Mouse (Mus musculus) hematopoietic stem cell, adult 5-6 weeks (primary cell): Measurements from ENCODE around the gene Mvb12b. TPM values are rescaled to one million over a fixed set of nuclear protein-coding genes. Genes with fewer than 3 reads are reported as not detected.

Experiments
- ATAC-seq, 2 experiments: fragments of 125-278 bp in 1 of 2; replicated peaks in 1 of 2; 2 replicates each; pipeline ENCODE4 v1.8.0; 2016 to 2017; ENCODE audit warnings: inconsistent platforms in 2 of 2, mild to moderate bottlenecking in 2 of 2, moderate number of reproducible peaks in 2 of 2, low read depth in 1 of 2, moderate TSS enrichment in 1 of 2; ENCODE audit not compliant: low FRiP score in 2 of 2, poor library complexity in 2 of 2, severe bottlenecking in 2 of 2, insufficient read depth in 1 of 2, low TSS enrichment in 1 of 2
- total RNA-seq: library from RNA; stranded (forward); fragments of 172-1452, 232-1000 nt; gene quantifications from 2 replicates; pipeline ENCODE4 v1.2.3, GENCODE M21; 2017

Mvb12b gene
- total RNA-seq, 1 experiment from 2014 or later: 19.3 TPM

GRCm38 (mm10) chr2:33702705-33703104 is 185.0 kb downstream of the Mvb12b start:
- ATAC-seq: no peak

- ATAC-seq: no peak
These were observed 186.3 kb downstream of the Mvb12b start for GRCm38 (mm10) chr2:33701446-33701815.

- no peak; a peak in 1 of 4 replicates for ATAC-seq
These were observed 186.9 kb downstream of the Mvb12b start for GRCm38 (mm10) chr2:33700581-33701445.

- ATAC-seq: no peak
These were observed 188.8 kb downstream of the Mvb12b start for GRCm38 (mm10) chr2:33698898-33699297.

- ATAC-seq: no peak
These were observed 191.3 kb downstream of the Mvb12b start for GRCm38 (mm10) chr2:33696428-33696827.

GRCm38 (mm10) chr2:33693931-33694330 is 193.8 kb downstream of the Mvb12b start:
- no peak for ATAC-seq

- ATAC-seq: peak in 1 of 2 experiments; percentile 37; a peak in 1 of 4 replicates
These were observed 197.8 kb downstream of the Mvb12b start for GRCm38 (mm10) chr2:33689880-33690462.

GRCm38 (mm10) chr2:33689155-33689879 is 198.4 kb downstream of the Mvb12b start:
- ATAC-seq: no peak

- no peak for ATAC-seq
These were observed 204.2 kb downstream of the Mvb12b start for GRCm38 (mm10) chr2:33683594-33683993.

GRCm38 (mm10) chr2:33683095-33683494 is 204.7 kb downstream of the Mvb12b start:
- no peak for ATAC-seq

- ATAC-seq: peak; percentile 32 to 61; a peak in 1 of 4 replicates
These were observed 205.5 kb downstream of the Mvb12b start for GRCm38 (mm10) chr2:33682219-33682618.

Other genes starting within 250 kb of the Mvb12b start
- not detected in 2 replicates for gene Lmx1b, start 247.4 kb downstream of the Mvb12b start, total RNA-seq